Mouse (Mus musculus) liver, embryonic 11.5 days (tissue): ENCODE measurements around the gene A630023A22Rik. TPM values are rescaled to one million over a fixed set of nuclear protein-coding genes. Genes with fewer than 3 reads are reported as not detected.

Experiments
- ATAC-seq: fragments of 200-750 bp; cut with Nextera tagmentation; replicated peaks from 2 replicates; pipeline ENCODE4 v1.8.0; 2017; ENCODE audit warnings: moderate number of reproducible peaks, mild to moderate bottlenecking, moderate TSS enrichment, moderate library complexity; ENCODE audit not compliant: low FRiP score
- DNase-seq: peaks from one replicate; pipeline ENCODE4 v3.0.0-alpha.2; 2017; ENCODE audit warnings: low spot score
- H3K27ac ChIP-seq: fragments of 300-500 bp; sonication (generic); 2 replicates; pipeline ENCODE4 v1.5.1; 2014; ENCODE audit warnings: mild to moderate bottlenecking, low read depth, low read length, control low read depth
- H3K27me3 ChIP-seq: fragments of 300-500 bp; sonication (generic); replicated peaks from 2 replicates; pipeline ENCODE4 v1.6.1; 2014; ENCODE audit warnings: low read length, mixed read lengths; ENCODE audit not compliant: control insufficient read depth, insufficient read depth
- H3K36me3 ChIP-seq: fragments of 300-500 bp; sonication (generic); 2 replicates; pipeline ENCODE4 v1.6.1; 2014; ENCODE audit warnings: mild to moderate bottlenecking, low read length, moderate library complexity, mixed read lengths; ENCODE audit not compliant: control insufficient read depth, insufficient read depth
- H3K4me1 ChIP-seq: fragments of 300-500 bp; sonication (generic); replicated peaks from 2 replicates; pipeline ENCODE4 v1.6.1; 2014; ENCODE audit warnings: low read length, mixed read lengths; ENCODE audit not compliant: control insufficient read depth, insufficient read depth
- H3K4me2 ChIP-seq: fragments of 300-500 bp; sonication (generic); 2 replicates; pipeline ENCODE4 v1.6.1; 2014; ENCODE audit warnings: mild to moderate bottlenecking, control low read depth, moderate library complexity
- H3K4me3 ChIP-seq: fragments of 300-500 bp; sonication (generic); 2 replicates; pipeline ENCODE4 v1.5.1; 2014; ENCODE audit warnings: low read depth, low read length, control low read depth
- H3K9ac ChIP-seq: fragments of 300-500 bp; sonication (generic); 2 replicates; pipeline ENCODE4 v1.6.1; 2014; ENCODE audit warnings: low read depth, low read length, control low read depth
- H3K9me3 ChIP-seq: fragments of 300-500 bp; sonication (generic); 2 replicates; pipeline ENCODE4 v1.6.1; 2016; ENCODE audit warnings: low read length, inconsistent platforms, mixed read lengths; ENCODE audit not compliant: control insufficient read depth
- WGBS: fragments of 180-500 bp; shearing (Covaris S2); extraction: QIAGEN DNeasy Blood & Tissue Kit; methylation state at CpG from one replicate; pipeline ENCODE4 v1.1.7; 2014; 5-methylcytosine and 5-hydroxymethylcytosine counted together
- polyA plus RNA-seq: library from polyadenylated mRNA; unstranded; fragments of >200 nt; fragmentation: Nextera tagmentation; extraction: Ambion mirVana; gene quantifications from 2 replicates; pipeline ENCODE4 v1.2.1, GENCODE M21; 2014

The A630023A22Rik gene
- polyA plus RNA-seq: not detected in 2 replicates

GRCm38 (mm10) chr14:34102601-34103000, at the start of gene A630023A22Rik:
TSS of gene A630023A22Rik (minus strand) at chr14:34102754.
- H3K27ac ChIP-seq: no peak within 1 kb of the TSS

GRCm38 (mm10) chr14:34152342-34152741, 49.8 kb upstream of the A630023A22Rik start, which contains the start of gene Npy4r:
TSS of gene Npy4r (minus strand) at chr14:34152489.
- H3K36me3 ChIP-seq: no peaks in the 10 kb centered on the region
- DNase-seq (peak; percentile 63), ATAC-seq (peak; percentile 78)
- peak within 1 kb of the TSS; percentile 48 for H3K4me2 ChIP-seq
- no peak within 1 kb of the TSS for H3K9ac ChIP-seq
- H3K4me1 ChIP-seq: no peaks in the 10 kb centered on the region
- H3K27ac ChIP-seq: no peak within 1 kb of the TSS
- H3K27me3 ChIP-seq: no peaks in the 10 kb centered on the region; the same call in 1 of the 2 replicates
- H3K4me3 ChIP-seq: no peak within 1 kb of the TSS
- no peaks in the 10 kb centered on the region for H3K9me3 ChIP-seq
- WGBS: 15% methylated on average over 16 of the region's 16 CpGs

More at GRCm38 (mm10) chr14:34102601-34103000, at the start of gene A630023A22Rik:
- DNase-seq: no peak
- H3K9me3 ChIP-seq: no peaks in the 10 kb centered on the region
- H3K9ac ChIP-seq: no peak within 1 kb of the TSS
- no peaks in the 10 kb centered on the region for H3K36me3 ChIP-seq
- no peaks in the 10 kb centered on the region for H3K4me1 ChIP-seq
- WGBS: 72% methylated on average over 5 of the region's 5 CpGs
- H3K4me3 ChIP-seq: no peak within 1 kb of the TSS
- H3K4me2 ChIP-seq: no peak within 1 kb of the TSS
- no peak for ATAC-seq
- no peaks in the 10 kb centered on the region for H3K27me3 ChIP-seq

GRCm38 (mm10) chr14:34142915-34143314, 40.4 kb upstream of the A630023A22Rik start:
- H3K27me3 ChIP-seq: no peaks in the 10 kb centered on the region
- H3K4me2 ChIP-seq: no peak overlapping the region
- DNase-seq: no peak
- no peaks in the 10 kb centered on the region for H3K9me3 ChIP-seq
- no peaks in the 10 kb centered on the region for H3K36me3 ChIP-seq
- H3K9ac ChIP-seq: no peak overlapping the region
- 85% methylated on average over 10 of the region's 10 CpGs for WGBS
- no peak overlapping the region for H3K27ac ChIP-seq
- no peaks in the 10 kb centered on the region for H3K4me1 ChIP-seq
- ATAC-seq: no peak
- no peak overlapping the region for H3K4me3 ChIP-seq

GRCm38 (mm10) chr14:34142316-34142715, 39.8 kb upstream of the A630023A22Rik start:
- WGBS: 59% methylated on average over 1 of the region's 1 CpGs
- H3K9ac ChIP-seq: no peak overlapping the region
- H3K27ac ChIP-seq: no peak overlapping the region
- no peaks in the 10 kb centered on the region for H3K4me1 ChIP-seq
- ATAC-seq: no peak
- H3K27me3 ChIP-seq: no peaks in the 10 kb centered on the region
- H3K4me3 ChIP-seq: no peak overlapping the region
- H3K4me2 ChIP-seq: no peak overlapping the region
- DNase-seq: no peak
- no peaks in the 10 kb centered on the region for H3K36me3 ChIP-seq
- no peaks in the 10 kb centered on the region for H3K9me3 ChIP-seq

- Histone ChIP-seq H3K4me1 (no peaks in the 10 kb centered on the region), H3K9me3 (no peaks in the 10 kb centered on the region), H3K4me2 (no peak overlapping the region), H3K27me3 (no peaks in the 10 kb centered on the region), H3K4me3 (no peak overlapping the region), H3K27ac (no peak overlapping the region), H3K9ac (no peak overlapping the region), H3K36me3 (no peaks in the 10 kb centered on the region)
- DNase-seq (no peak), ATAC-seq (no peak)
- 87% methylated on average over 15 of the region's 15 CpGs for WGBS
Observed at GRCm38 (mm10) chr14:34139671-34140664, 37.4 kb upstream of the A630023A22Rik start.

- DNase-seq: no peak
- no peak overlapping the region for H3K9ac ChIP-seq
- H3K9me3 ChIP-seq: no peaks in the 10 kb centered on the region
- ATAC-seq: no peak
- no peaks in the 10 kb centered on the region for H3K27me3 ChIP-seq
- no peaks in the 10 kb centered on the region for H3K4me1 ChIP-seq
- H3K36me3 ChIP-seq: no peaks in the 10 kb centered on the region
- no peak overlapping the region for H3K27ac ChIP-seq
- H3K4me3 ChIP-seq: no peak overlapping the region
- no peak overlapping the region for H3K4me2 ChIP-seq
Observed at GRCm38 (mm10) chr14:34135391-34135790, 32.8 kb upstream of the A630023A22Rik start.

GRCm38 (mm10) chr14:34131216-34131615, 28.7 kb upstream of the A630023A22Rik start:
- 69% methylated on average over 6 of the region's 6 CpGs for WGBS
- Histone ChIP-seq H3K4me3 (no peak overlapping the region), H3K9me3 (no peaks in the 10 kb centered on the region), H3K36me3 (no peaks in the 10 kb centered on the region), H3K27ac (no peak overlapping the region), H3K9ac (no peak overlapping the region), H3K4me2 (no peak overlapping the region), H3K4me1 (no peaks in the 10 kb centered on the region), H3K27me3 (no peaks in the 10 kb centered on the region)
- DNase-seq (no peak), ATAC-seq (no peak)

GRCm38 (mm10) chr14:34121691-34122090, 19.1 kb upstream of the A630023A22Rik start:
- no peak overlapping the region for H3K9ac ChIP-seq
- WGBS: 89% methylated on average over 4 of the region's 4 CpGs
- ATAC-seq: no peak

More at GRCm38 (mm10) chr14:34121691-34122090, 19.1 kb upstream of the A630023A22Rik start:
- DNase-seq: no peak
- no peak overlapping the region for H3K27ac ChIP-seq
- no peak overlapping the region for H3K4me2 ChIP-seq
- no peaks in the 10 kb centered on the region for H3K9me3 ChIP-seq
- no peaks in the 10 kb centered on the region for H3K27me3 ChIP-seq
- no peaks in the 10 kb centered on the region for H3K36me3 ChIP-seq
- H3K4me1 ChIP-seq: no peaks in the 10 kb centered on the region
- H3K4me3 ChIP-seq: no peak overlapping the region
